Comparison of ENCODE assay signal across 29 mouse cellular contexts in genomic region chr19:19089427-19089826, GRCm38 (mm10). TPM values are rescaled to one million over a fixed set of nuclear protein-coding genes. Genes with fewer than 3 reads are reported as not detected.
A peak's percentile ranks its signal among the peaks of the same experiment; 100 is the strongest.
DNase-seq lines count a peak whose midpoint lies in the region; ATAC-seq lines count a peak whose summit lies in the region.
"Had no signal": no experiment of that assay in that cellular context is flagged by ENCODE, and none has a peak within 500 bp of the region (broad histone marks: within the 10 kb centered on the region; RNA-seq: fewer than 3 reads in every experiment).

No protein-coding gene starts in this region.

- ATAC-seq in frontal cortex, adult (ENCODE audit: low TSS enrichment), result peak; percentile 20; the same call in 1 of the 2 replicates
- ATAC-seq in heart, embryonic 13.5 days (ENCODE audit: extremely low read depth, insufficient number of reproducible peaks, low FRiP score, low TSS enrichment), result no peak
- ATAC-seq: CD4-positive, CD25-positive, alpha-beta regulatory T cell, adult 4 months; forebrain, embryonic 14.5 days; Patski had no signal

- no peak overlapping the region for H3K4me3 ChIP-seq in heart, embryonic 13.5 days
- H3K4me3 ChIP-seq: embryonic facial prominence, embryonic 13.5 days; embryonic facial prominence, embryonic 15.5 days; erythroblast, embryonic 14.5 days; forebrain, embryonic 10.5 days; forebrain, embryonic 12.5 days had no signal

- H3K27ac ChIP-seq in heart, embryonic 13.5 days (replicated peaks), result no peak overlapping the region
- H3K27ac ChIP-seq: embryonic facial prominence, embryonic 13.5 days; embryonic facial prominence, embryonic 15.5 days; forebrain, embryonic 10.5 days; forebrain, embryonic 12.5 days had no signal

- H3K4me2 ChIP-seq in heart, embryonic 13.5 days, result peak overlapping the region; percentile 27; the same call in 1 of the 2 replicates
- H3K4me2 ChIP-seq: embryonic facial prominence, embryonic 13.5 days; embryonic facial prominence, embryonic 15.5 days; forebrain, embryonic 12.5 days had no signal

- H3K9me3 ChIP-seq in heart, embryonic 13.5 days, result no peaks in the 10 kb centered on the region
- H3K9me3 ChIP-seq: embryonic facial prominence, embryonic 13.5 days; embryonic facial prominence, embryonic 15.5 days; forebrain, embryonic 10.5 days; forebrain, embryonic 12.5 days; G1E had no signal

- no peak overlapping the region for H3K9ac ChIP-seq in heart, embryonic 13.5 days
- H3K9ac ChIP-seq: embryonic facial prominence, embryonic 13.5 days; embryonic facial prominence, embryonic 15.5 days; forebrain, embryonic 12.5 days had no signal

- H3K27me3 ChIP-seq in heart, embryonic 13.5 days (replicated peaks), result no peaks in the 10 kb centered on the region
- H3K27me3 ChIP-seq: CH12.LX; embryonic facial prominence, embryonic 13.5 days; embryonic facial prominence, embryonic 15.5 days; forebrain, embryonic 12.5 days had no signal

- no peak for DNase-seq in frontal cortex, postnatal 10 days (ENCODE audit: low spot score in 2 of 2)
- DNase-seq in heart, postnatal 4 days, result no peak
- DNase-seq in retina, postnatal 1 day, result peak; percentile 53
- DNase-seq in retina, embryonic 14.5 days (ENCODE audit: low spot score), result no peak
- DNase-seq in R1 (ENCODE audit: low read depth, low spot score), result peak; percentile 17
- DNase-seq: adrenal gland, adult 2 months; adrenal gland, postnatal 10 days; adrenal gland, postnatal 25 days; B cell, adult 2 months; cerebellum, adult 11 months; cerebellum, adult 18-20 months; cerebellum, adult 8-10 months; cerebellum, adult 9-11 months; cerebellum, postnatal 14 days; cerebellum, postnatal 36 days; embryo, embryonic 11 days had no signal

- H3K36me3 ChIP-seq in heart, embryonic 13.5 days, result no peaks in the 10 kb centered on the region
- H3K36me3 ChIP-seq: embryonic facial prominence, embryonic 13.5 days; embryonic facial prominence, embryonic 15.5 days; forebrain, embryonic 10.5 days; forebrain, embryonic 12.5 days; G1E had no signal

- 49% methylated on average over 7 of the region's 7 CpGs for WGBS in heart, embryonic 13.5 days

- H3K4me1 ChIP-seq in heart, embryonic 13.5 days, result no peaks in the 10 kb centered on the region
- H3K4me1 ChIP-seq: embryonic facial prominence, embryonic 13.5 days; embryonic facial prominence, embryonic 15.5 days; forebrain, embryonic 10.5 days; forebrain, embryonic 12.5 days had no signal

RNA-seq across cellular contexts. Expression of gene Rorb, which starts 21.6 kb away (rescaled TPM):
- 0.39 and 0.48 TPM in 2 replicates for polyA plus RNA-seq in heart, embryonic 13.5 days (2015; fragmentation: Nextera tagmentation; extraction: Ambion mirVana)
- total RNA-seq in heart, postnatal 4 days (2021), result under 1 TPM; 0.26 to 0.29 TPM
- total RNA-seq: CH12.LX; common myeloid progenitor, adult 5-6 weeks had no signal
- polyA plus RNA-seq: erythroblast, embryonic 14.5 days; G1E had no signal

Comparison
In these comparisons a context has a peak if more than half of its experiments do, and no peak if none do; other contexts are left out.
1. DNase-seq: peak in retina, postnatal 1 day (single experiment) and R1 (single experiment); none in frontal cortex, postnatal 10 days (0 of 2), heart, postnatal 4 days (single experiment) and retina, embryonic 14.5 days (single experiment).